Mouse (Mus musculus): ENCODE data around the gene Sf3b6. TPM values are rescaled to one million over a fixed set of nuclear protein-coding genes. Genes with fewer than 3 reads are reported as not detected.

The Sf3b6 gene
- polyA plus RNA-seq, 1 experiment = 153 TPM

GRCm38 (mm10) chr12:4811036-4811435 lies 6.3 kb upstream of the Sf3b6 start:
- 91% methylated on average over 4 of the region's 4 CpGs for WGBS
- DNase-seq = no peak
- no peaks in the 10 kb centered on the region for H3K36me3 ChIP-seq (ENCODE audit: control insufficient read depth, insufficient read depth, low read length)
- H3K4me1 ChIP-seq (replicated peaks; ENCODE audit: control insufficient read depth, insufficient read depth, low read length) = no peaks in the 10 kb centered on the region
- H3K4me3 ChIP-seq (ENCODE audit: control insufficient read depth, insufficient read depth, low read length) = no peak overlapping the region
- TF ChIP-seq POLR2A (IDR thresholded peaks at IDR 0.05; ENCODE audit: control insufficient read depth, extremely low read depth, insufficient read depth, low read length, poor library complexity) = no peak
- TF ChIP-seq CTCF (IDR thresholded peaks at IDR 0.05; ENCODE audit: borderline replicate concordance, control insufficient read depth, extremely low read depth, insufficient read depth, low read length, poor library complexity) = no peak
- H3K27ac ChIP-seq (ENCODE audit: control insufficient read depth, insufficient read depth, low read length) = no peak overlapping the region
- H3K27me3 ChIP-seq (ENCODE audit: control insufficient read depth, insufficient read depth, low read length) = no peaks in the 10 kb centered on the region

DNA sequence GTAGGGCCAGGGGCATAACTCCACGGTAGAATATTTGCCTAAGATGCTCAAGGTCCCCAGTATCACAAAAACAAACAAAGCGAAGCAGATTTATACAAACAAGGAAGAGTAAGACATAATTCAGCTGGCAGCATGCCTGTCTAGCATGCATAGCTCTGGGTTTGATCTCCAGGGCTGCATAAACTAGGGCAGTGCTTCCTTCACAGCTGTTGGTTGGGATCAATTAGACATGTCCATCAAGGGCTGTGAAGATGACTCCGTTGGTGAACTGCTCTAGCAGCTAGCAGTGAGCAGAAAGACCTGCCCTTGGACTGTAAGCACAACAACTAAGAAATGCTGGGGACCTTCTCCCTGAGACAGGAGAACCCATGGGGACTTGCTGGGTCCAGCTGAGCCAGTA lies 5.6 kb upstream of the Sf3b6 start:
- no peak overlapping the region for H3K4me3 ChIP-seq (ENCODE audit: control insufficient read depth, insufficient read depth, low read length)
- H3K36me3 ChIP-seq (ENCODE audit: control insufficient read depth, insufficient read depth, low read length) = no peaks in the 10 kb centered on the region
- WGBS = 76% methylated on average over 3 of the region's 3 CpGs
- H3K4me1 ChIP-seq (replicated peaks; ENCODE audit: control insufficient read depth, insufficient read depth, low read length) = no peaks in the 10 kb centered on the region
- H3K27ac ChIP-seq (ENCODE audit: control insufficient read depth, insufficient read depth, low read length) = no peak overlapping the region
- H3K27me3 ChIP-seq (ENCODE audit: control insufficient read depth, insufficient read depth, low read length) = no peaks in the 10 kb centered on the region
- no peak for TF ChIP-seq POLR2A (IDR thresholded peaks at IDR 0.05; ENCODE audit: control insufficient read depth, extremely low read depth, insufficient read depth, low read length, poor library complexity)
- no peak for TF ChIP-seq CTCF (IDR thresholded peaks at IDR 0.05; ENCODE audit: borderline replicate concordance, control insufficient read depth, extremely low read depth, insufficient read depth, low read length, poor library complexity)
- DNase-seq = no peak

DNA sequence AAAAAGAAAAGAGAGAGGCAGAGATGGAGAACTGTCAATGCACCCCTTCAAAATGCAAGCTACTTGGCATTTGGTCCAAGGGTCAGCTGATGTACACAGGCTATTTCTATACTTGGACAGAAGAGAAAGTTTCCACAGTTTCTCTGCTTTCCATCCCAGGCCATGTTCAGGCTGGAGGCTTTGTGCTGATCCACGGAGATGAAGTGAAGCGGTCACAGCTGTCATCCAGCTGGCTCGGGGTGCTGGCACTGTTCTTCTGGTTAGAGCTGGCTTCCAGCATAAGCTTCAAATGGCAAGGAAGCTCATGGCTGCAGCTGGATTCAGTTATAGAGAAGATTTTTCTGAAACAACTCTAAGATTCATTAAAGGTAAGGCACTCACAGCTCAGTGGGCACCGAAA lies 3.7 kb upstream of the Sf3b6 start:
- Histone ChIP-seq H3K27me3 (ENCODE audit: control insufficient read depth, insufficient read depth, low read length) (no peaks in the 10 kb centered on the region), H3K27ac (ENCODE audit: control insufficient read depth, insufficient read depth, low read length) (no peak overlapping the region), H3K4me1 (replicated peaks; ENCODE audit: control insufficient read depth, insufficient read depth, low read length) (peaks cover 2% of the 10 kb centered on the region; the same call in 1 of the 2 replicates), H3K36me3 (ENCODE audit: control insufficient read depth, insufficient read depth, low read length) (no peaks in the 10 kb centered on the region), H3K4me3 (ENCODE audit: control insufficient read depth, insufficient read depth, low read length) (no peak overlapping the region)
- DNase-seq = no peak
- TF ChIP-seq CTCF (IDR thresholded peaks at IDR 0.05; ENCODE audit: borderline replicate concordance, control insufficient read depth, extremely low read depth, insufficient read depth, low read length, poor library complexity) = no peak
- TF ChIP-seq POLR2A (IDR thresholded peaks at IDR 0.05; ENCODE audit: control insufficient read depth, extremely low read depth, insufficient read depth, low read length, poor library complexity) = no peak
- 96% methylated on average over 4 of the region's 4 CpGs for WGBS

DNA sequence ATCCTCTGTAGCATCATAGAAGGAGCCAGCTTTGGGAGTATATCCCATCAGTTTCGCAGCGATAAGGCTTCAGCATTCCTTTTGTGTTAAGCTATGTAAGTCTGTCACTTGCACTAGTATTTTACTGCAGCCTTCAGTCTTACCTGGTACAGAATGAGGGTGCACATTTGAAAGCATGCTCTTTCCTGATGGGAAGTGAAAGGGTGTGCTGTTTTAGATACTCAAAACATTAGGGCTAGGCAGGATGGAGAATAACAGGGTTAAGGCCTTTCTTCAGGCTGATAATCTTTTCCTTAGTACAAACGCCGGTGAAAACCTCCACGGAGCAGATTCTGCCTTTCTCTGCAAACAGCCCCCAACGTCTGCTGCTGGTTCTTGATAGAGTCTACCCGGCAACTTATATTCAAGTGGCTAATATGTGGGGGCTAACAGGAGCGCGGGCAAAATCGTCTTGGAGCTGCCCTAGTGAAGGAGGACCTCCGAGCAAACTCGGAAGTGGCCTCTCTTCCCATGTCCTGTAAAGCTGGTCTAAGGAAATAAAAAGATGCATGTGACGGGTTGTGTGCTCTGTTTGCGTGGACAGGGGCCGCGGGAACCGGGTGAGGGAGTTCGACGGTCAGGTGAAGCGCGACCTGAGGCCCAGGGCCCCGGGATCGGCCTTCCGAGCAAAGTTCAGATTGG lies 524 bp upstream of the Sf3b6 start:
- DNase-seq = no peak
- TF ChIP-seq POLR2A (IDR thresholded peaks at IDR 0.05; ENCODE audit: control insufficient read depth, extremely low read depth, insufficient read depth, low read length, poor library complexity) (no peak), CTCF (IDR thresholded peaks at IDR 0.05; ENCODE audit: borderline replicate concordance, control insufficient read depth, extremely low read depth, insufficient read depth, low read length, poor library complexity) (no peak)
- 8% methylated on average over 24 of the region's 24 CpGs for WGBS
- Histone ChIP-seq H3K4me1 (replicated peaks; ENCODE audit: control insufficient read depth, insufficient read depth, low read length) (peaks cover 2% of the 10 kb centered on the region; the same call in 1 of the 2 replicates), H3K27me3 (ENCODE audit: control insufficient read depth, insufficient read depth, low read length) (no peaks in the 10 kb centered on the region), H3K4me3 (ENCODE audit: control insufficient read depth, insufficient read depth, low read length) (peak overlapping the region; percentile 87), H3K36me3 (ENCODE audit: control insufficient read depth, insufficient read depth, low read length) (peaks cover 11% of the 10 kb centered on the region), H3K27ac (ENCODE audit: control insufficient read depth, insufficient read depth, low read length) (peak overlapping the region; percentile 32; the same call in 1 of the 2 replicates)

DNA sequence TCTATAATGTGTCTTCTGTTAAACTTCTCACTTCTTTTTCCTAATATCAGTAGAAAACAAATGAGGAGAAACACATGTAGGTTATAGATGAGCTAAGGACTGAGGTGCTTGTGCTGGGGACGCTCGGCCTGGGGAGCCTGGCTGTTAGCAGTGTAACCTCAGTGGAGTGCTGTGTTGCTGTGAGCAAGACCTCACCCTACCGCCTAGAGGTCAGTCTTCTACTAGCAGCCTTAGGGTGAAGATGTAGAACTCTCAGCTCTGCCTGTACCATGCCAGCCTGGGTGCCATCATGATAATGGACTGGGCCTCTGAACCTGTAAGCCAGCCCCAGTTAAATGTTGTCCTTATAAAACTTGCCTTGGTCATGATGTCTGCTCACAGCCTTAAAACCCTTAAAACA lies 9.9 kb downstream of the Sf3b6 start:
- Histone ChIP-seq H3K27me3 (ENCODE audit: control insufficient read depth, insufficient read depth, low read length) (no peaks in the 10 kb centered on the region), H3K4me3 (ENCODE audit: control insufficient read depth, insufficient read depth, low read length) (no peak overlapping the region), H3K36me3 (ENCODE audit: control insufficient read depth, insufficient read depth, low read length) (peaks cover 36% of the 10 kb centered on the region), H3K4me1 (replicated peaks; ENCODE audit: control insufficient read depth, insufficient read depth, low read length) (no peaks in the 10 kb centered on the region), H3K27ac (ENCODE audit: control insufficient read depth, insufficient read depth, low read length) (no peak overlapping the region)
- no peak for TF ChIP-seq CTCF (IDR thresholded peaks at IDR 0.05; ENCODE audit: borderline replicate concordance, control insufficient read depth, extremely low read depth, insufficient read depth, low read length, poor library complexity)
- no peak for TF ChIP-seq POLR2A (IDR thresholded peaks at IDR 0.05; ENCODE audit: control insufficient read depth, extremely low read depth, insufficient read depth, low read length, poor library complexity)
- no peak for DNase-seq
- 92% methylated on average over 3 of the region's 3 CpGs for WGBS

- H3K27ac ChIP-seq (ENCODE audit: control insufficient read depth, insufficient read depth, low read length) = no peak overlapping the region
- H3K27me3 ChIP-seq (ENCODE audit: control insufficient read depth, insufficient read depth, low read length) = peaks cover 12% of the 10 kb centered on the region; the same call in 1 of the 2 replicates
- H3K36me3 ChIP-seq (ENCODE audit: control insufficient read depth, insufficient read depth, low read length) = no peaks in the 10 kb centered on the region
- H3K4me1 ChIP-seq (replicated peaks; ENCODE audit: control insufficient read depth, insufficient read depth, low read length) = peaks cover 6% of the 10 kb centered on the region
- 88% methylated on average over 4 of the region's 4 CpGs for WGBS
- DNase-seq = no peak
- H3K4me3 ChIP-seq (ENCODE audit: control insufficient read depth, insufficient read depth, low read length) = no peak overlapping the region
- TF ChIP-seq POLR2A (IDR thresholded peaks at IDR 0.05; ENCODE audit: control insufficient read depth, extremely low read depth, insufficient read depth, low read length, poor library complexity) (no peak), CTCF (IDR thresholded peaks at IDR 0.05; ENCODE audit: borderline replicate concordance, control insufficient read depth, extremely low read depth, insufficient read depth, low read length, poor library complexity) (no peak)
Measured at GRCm38 (mm10) chr12:4836959-4837358, 19.6 kb downstream of the Sf3b6 start.
